Mouse (Mus musculus): Measurements from ENCODE around the gene Cplx3. TPM values are rescaled to one million over a fixed set of nuclear protein-coding genes. Genes with fewer than 3 reads are reported as not detected.

Gene Cplx3
- total RNA-seq, 2 experiments from 2014 or later: 0.34 TPM; not detected in 1

DNA sequence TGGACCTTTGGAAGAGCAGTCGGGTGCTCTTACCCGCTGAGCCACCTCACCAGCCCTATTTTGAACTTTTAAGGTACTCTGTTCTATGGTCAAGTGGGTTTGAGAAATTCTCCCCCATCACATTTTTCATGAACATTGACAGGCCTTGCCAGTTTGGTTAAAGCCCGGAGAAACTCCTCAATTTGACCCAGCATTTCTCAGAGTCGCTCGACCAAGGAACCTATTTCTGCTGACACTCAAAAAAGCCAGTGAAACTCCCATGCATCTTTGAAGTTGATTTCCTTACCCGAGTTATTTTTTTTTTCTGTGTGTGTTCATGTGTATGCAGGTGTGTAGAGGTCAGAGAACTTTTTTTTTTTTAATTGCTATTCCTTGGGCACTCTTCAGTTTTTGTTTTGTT, 41.5 kb downstream of the Cplx3 start:
- ATAC-seq (replicated peaks; ENCODE audit: low FRiP score, poor library complexity, severe bottlenecking): no peak

DNA sequence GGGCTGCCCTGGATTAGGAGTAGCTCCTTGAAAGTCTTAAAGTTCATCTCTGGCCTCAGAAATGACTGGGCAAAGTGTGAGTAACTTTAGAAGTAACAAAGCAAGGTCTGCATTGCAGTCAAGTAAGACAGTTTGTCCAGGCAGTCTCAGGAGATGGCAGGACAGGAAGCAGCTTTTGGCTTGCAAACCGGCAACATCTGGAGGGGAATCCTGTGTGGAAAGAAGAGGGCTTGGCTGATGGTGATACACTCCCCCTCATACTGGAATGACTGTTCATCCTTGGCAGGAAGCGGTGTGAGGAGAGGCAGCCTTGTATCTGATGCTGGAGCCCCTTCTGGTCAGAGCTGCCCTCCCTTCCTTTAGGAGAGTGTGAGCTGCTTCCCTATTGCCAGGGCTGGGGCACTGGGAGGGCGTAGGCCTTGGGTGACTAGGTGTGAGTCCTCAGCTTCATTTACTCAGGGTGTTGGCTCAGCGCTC, 43.1 kb downstream of the Cplx3 start:
- ATAC-seq (replicated peaks; ENCODE audit: low FRiP score, poor library complexity, severe bottlenecking): no peak

DNA sequence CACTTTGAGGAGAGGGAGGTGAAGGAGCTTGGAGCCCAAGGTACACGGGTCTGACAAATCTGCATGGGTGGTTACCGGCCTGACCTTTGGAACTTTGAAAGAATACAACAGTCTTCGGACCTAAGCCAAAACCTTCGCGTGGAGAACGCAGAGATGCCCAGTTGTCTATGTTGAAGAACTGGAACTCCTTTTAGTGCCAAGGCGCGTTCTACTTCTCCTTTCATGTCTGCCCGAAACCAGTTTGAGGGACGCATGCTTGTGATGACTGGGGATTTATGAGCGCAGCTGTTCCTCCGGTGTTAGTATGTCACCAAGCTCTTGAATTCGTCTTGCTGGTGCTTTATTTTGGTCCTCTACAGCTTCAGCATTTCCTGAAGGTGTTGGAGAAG, 44.4 kb downstream of the Cplx3 start:
- ATAC-seq (replicated peaks; ENCODE audit: low FRiP score, poor library complexity, severe bottlenecking): no peak

DNA sequence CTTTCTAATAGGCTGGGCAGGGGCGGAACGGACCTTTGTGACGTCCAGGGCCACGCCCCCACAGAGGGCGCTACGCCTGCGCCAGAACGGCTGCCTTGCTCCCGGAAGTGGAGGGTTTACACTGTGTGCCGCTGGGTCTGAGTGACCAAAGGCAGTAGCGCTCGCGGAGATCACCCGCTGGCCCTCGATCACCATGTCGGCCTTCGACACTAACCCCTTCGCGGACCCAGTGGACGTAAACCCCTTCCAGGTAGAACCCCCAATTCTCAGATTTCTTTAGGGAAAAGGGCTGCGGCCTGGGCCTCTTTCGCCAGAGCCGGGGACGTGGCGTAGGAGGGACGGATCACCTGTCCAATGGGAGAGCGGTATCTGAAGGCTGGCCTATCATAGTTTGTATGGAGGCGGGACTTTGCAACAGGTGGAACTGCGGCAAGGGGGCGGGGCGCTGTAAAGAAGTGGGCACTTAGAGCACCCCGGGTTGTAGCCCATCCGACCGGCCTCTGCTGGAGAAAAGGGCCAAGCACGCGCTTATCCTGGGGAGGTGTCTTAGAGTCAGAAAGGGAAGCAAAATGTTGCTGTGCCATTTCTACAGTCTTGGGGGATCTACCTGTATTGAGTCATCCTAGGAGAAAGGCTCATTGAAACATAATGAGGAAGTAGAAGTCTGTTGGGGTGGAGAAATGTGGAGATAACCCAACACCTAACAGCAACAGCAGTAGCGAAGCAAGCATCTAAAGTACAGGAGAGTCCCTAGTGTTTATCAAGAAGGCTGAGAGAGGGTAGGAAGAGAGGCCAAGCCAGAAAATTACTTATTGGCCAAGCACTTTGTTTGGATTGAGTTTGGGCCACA, 45.0 kb downstream of the Cplx3 start, which contains the start of gene Scamp2:
Gene Scamp2, plus strand, starts transcription at position 83 of the 850 bp plus-strand sequence.
- ATAC-seq (replicated peaks; ENCODE audit: low FRiP score, poor library complexity, severe bottlenecking): peak; percentile 98

DNA sequence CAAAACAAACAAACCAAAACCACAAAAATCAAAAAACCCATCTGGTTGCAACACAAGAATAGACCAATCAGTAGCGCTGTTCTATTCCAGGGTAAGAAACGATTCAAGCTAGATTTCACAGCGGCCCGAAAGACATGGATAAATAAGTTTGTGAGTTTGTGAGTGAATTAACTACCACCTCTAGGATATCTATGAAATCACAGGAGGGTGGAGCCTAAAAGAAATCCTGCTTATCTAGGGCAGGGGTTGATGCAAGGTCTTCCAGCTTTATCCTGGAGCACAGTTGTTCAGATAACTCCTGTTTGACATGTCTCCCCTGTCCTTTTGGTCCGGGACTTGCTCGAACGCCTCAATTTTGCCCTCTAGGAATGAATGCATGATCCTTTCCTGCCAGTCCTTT, 45.8 kb downstream of the Cplx3 start:
- ATAC-seq (replicated peaks; ENCODE audit: low FRiP score, poor library complexity, severe bottlenecking): no peak

DNA sequence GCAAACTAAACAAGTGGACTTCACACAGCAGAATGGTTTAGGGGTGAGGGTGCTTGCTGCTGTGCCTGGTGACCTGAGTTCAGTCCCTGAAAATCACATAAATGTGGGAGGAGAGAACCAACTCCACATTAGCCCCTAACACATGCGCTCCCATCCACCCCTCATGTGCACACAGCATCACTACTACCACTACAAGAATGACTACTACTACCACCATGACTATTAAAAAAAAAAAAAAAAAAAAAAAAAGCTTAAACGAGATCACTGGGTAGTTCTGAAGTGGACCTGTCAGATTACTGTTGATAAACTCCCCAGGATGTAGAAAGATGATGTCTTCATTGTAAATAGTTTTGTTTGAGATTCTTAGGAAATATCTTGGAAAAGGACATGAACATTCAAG, 46.5 kb downstream of the Cplx3 start:
- no peak for ATAC-seq (replicated peaks; ENCODE audit: low FRiP score, poor library complexity, severe bottlenecking)

DNA sequence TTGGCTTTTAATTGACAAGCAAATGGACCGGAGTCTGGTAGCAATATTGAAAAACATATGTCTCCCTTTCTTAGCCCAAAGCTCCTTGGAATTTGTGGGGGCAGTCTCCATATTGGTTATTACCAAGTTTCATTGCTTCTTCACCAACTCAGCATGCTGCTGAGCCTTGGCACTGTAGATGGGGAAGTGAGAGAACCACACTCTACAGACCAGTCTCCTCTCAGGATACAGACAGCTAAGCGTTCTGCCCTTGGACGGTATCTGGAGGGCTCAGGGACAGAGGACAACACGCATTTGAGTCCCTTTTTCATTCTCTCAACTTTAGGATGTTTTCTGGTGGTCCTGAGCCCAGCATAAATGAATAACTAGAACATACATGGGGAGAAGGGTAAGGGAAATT, 47.5 kb downstream of the Cplx3 start:
- no peak for ATAC-seq (replicated peaks; ENCODE audit: low FRiP score, poor library complexity, severe bottlenecking)

DNA sequence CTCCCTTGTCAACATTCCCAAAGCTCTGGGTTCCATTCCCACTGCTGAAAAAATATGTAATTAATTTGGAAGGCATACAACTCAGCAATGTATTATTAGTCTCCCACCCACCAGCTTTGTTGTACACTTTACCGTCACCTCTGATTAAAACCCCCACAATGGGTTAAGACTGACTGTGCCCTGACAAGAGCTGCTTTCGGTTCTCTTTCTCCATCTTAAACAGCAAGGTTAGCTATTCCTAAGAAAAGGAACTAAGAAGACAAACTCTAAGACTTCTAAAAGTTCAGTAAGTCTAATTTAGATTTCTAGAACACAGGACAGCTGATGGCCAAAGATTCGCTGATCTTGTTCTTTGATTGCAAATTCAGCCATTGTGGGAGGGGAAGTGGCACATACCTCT, 48.9 kb downstream of the Cplx3 start:
- ATAC-seq (replicated peaks; ENCODE audit: low FRiP score, poor library complexity, severe bottlenecking): no peak

DNA sequence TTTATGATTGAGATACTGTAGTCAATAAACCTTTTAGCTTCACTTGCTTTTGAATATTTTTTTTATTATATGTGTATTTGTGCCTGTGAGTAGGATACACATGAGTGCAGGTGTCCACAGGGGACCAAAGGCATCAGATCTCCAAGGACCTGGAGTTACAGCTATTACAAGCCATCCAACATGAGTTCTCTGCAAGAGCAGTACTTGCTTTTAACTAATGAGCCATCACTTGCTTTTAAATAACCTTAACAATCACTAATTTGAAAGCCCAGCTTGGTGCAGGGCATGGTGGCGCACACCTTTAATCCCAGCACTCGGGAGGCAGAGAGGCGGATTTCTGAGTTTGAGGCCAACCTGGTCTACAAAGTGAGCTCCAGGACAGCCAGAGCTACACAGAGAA, 51.3 kb downstream of the Cplx3 start:
- no peak for ATAC-seq (replicated peaks; ENCODE audit: low FRiP score, poor library complexity, severe bottlenecking)

DNA sequence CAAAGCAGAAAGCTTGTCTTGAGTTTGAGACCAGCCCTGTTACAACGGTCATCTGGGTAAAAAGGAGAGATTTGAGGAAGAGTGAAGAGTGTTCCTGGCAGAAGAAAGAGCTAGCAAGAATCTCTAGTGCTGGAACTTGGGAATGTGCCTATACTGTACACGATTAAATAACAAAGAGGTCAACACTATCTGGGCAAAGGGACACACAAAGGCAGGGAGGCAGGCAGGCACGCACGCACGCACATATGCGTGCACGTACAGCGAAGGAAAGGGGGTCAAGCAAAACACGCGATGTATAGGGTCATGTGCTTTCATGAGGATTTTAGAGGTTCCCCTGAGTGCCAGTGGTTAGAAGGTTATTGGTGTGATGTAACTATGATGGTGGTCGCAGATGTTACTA, 53.0 kb downstream of the Cplx3 start:
- no peak for ATAC-seq (replicated peaks; ENCODE audit: low FRiP score, poor library complexity, severe bottlenecking)

DNA sequence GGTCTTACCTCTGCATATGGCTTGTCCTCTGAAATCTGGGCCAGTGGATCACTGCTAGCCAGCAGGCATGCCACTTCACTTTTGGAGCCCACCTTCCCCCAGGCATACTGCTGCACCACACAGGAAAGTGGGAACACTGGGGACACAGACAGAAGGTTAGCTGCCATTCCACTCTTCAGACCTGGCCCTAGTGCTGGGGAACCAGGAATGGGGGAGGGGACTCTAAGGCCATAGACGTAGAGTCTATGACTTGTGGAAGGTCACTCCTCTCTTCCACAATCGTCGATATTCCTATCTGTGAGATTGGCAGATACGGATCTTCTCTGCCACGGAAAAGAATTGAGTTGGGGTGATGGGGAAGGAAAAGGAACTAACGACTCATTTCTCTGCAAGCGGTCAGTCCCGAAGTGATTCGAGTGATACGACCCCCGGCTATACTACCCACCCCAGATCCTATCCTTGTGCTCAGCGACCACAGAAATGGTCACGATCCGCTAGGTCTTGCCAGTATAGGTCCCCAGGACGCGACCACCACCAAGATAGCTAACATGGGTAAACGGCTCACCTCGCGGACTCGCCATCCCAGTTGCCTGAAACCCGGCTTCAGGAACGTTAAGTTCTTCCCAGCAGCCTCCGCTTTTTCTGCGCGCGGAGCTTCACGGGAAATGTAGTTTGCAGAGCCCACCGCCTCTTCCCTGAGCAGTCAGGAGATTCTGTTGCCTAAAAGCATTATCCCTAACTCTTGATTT, 53.8 kb downstream of the Cplx3 start, which contains the start of gene Mpi:
Gene Mpi, minus strand, starts transcription at position 625 of the 749 bp plus-strand sequence.
- ATAC-seq (replicated peaks; ENCODE audit: low FRiP score, poor library complexity, severe bottlenecking): peak; percentile 44; the same call in 1 of the 2 replicates

DNA sequence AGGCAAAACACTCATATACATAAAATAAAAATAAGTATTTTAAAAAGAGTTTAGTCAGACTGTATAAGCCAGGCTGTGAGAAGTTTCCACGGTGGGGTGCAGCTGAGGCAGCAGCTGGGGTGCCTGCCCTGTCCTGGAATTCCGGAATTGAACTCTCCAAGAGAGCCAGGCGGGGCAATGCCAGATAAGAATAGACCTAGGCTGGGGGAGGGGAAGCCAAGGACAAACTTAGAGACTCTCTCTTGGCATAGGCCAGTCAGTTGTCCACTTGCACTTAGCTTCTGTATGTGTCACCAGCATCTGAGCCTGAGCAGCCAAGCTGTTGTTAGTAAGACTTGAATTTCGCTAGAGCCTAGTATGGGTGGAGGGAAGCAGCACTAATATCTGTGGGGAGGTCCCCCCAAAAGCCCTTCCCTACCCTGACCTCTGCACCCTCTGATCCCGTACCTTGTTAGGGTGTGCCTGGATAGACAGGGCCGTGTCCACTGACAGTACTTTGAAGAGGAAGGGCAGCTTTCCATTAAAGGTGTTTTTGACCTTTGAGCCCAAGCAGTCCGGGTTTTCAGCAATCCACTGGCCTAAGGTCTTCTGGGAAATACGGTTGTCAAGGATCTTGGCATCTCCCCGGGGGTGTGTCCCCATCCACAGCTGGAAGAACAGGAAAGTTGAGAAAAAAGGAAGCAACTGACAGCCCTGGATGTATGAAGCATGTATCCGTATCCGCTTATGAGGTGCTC, 55.8 kb downstream of the Cplx3 start:
- no peak for ATAC-seq (replicated peaks; ENCODE audit: low FRiP score, poor library complexity, severe bottlenecking)

Other genes with a start within 250 kb of the Cplx3 start
- 1.3 and 4.8 TPM in 2 replicates for gene Ppcdc, start 166.2 kb downstream of the Cplx3 start, total RNA-seq (2015; ENCODE audit: low replicate concordance)
- 4.3 and 5.4 TPM in 2 replicates for gene Ppcdc, start 166.2 kb downstream of the Cplx3 start, total RNA-seq (2017; ENCODE audit: low replicate concordance)
- 1.0 TPM in 1 of 2 replicates, not detected in the other for gene Scamp5, start 138.2 kb downstream of the Cplx3 start, total RNA-seq (2015; ENCODE audit: low replicate concordance)
- 0.14 and 0.17 TPM in 2 replicates for gene Scamp5, start 138.2 kb downstream of the Cplx3 start, total RNA-seq (2017; ENCODE audit: low replicate concordance)
- gene Rpp25, start 102.3 kb downstream of the Cplx3 start, total RNA-seq (2015; ENCODE audit: low replicate concordance): not detected in 2 replicates
- not detected in 2 replicates for gene Rpp25, start 102.3 kb downstream of the Cplx3 start, total RNA-seq (2017; ENCODE audit: low replicate concordance)
- 134 and 146 TPM in 2 replicates for gene Cox5a, start 85.0 kb downstream of the Cplx3 start, total RNA-seq (2015; ENCODE audit: low replicate concordance)
- 23.7 and 45.9 TPM in 2 replicates for gene Cox5a, start 85.0 kb downstream of the Cplx3 start, total RNA-seq (2017; ENCODE audit: low replicate concordance)
- 0.19 and 0.42 TPM in 2 replicates for gene Fam219b, start 68.8 kb downstream of the Cplx3 start, total RNA-seq (2015; ENCODE audit: low replicate concordance)
- 4.2 and 4.7 TPM in 2 replicates for gene Fam219b, start 68.8 kb downstream of the Cplx3 start, total RNA-seq (2017; ENCODE audit: low replicate concordance)
- 2.7 and 12.9 TPM in 2 replicates for gene Mpi, start 53.5 kb downstream of the Cplx3 start, total RNA-seq (2015; ENCODE audit: low replicate concordance)
- 2.8 and 5.9 TPM in 2 replicates for gene Mpi, start 53.5 kb downstream of the Cplx3 start, total RNA-seq (2017; ENCODE audit: low replicate concordance)
- 25.4 and 27.0 TPM in 2 replicates for gene Scamp2, start 45.3 kb downstream of the Cplx3 start, total RNA-seq (2015; ENCODE audit: low replicate concordance)
- 13.1 and 13.7 TPM in 2 replicates for gene Scamp2, start 45.3 kb downstream of the Cplx3 start, total RNA-seq (2017; ENCODE audit: low replicate concordance)
- gene Ulk3, start 16.8 kb downstream of the Cplx3 start, total RNA-seq (2015; ENCODE audit: low replicate concordance): 1.5 TPM in 1 of 2 replicates, not detected in the other
- 0.28 TPM in 1 of 2 replicates, not detected in the other for gene Ulk3, start 16.8 kb downstream of the Cplx3 start, total RNA-seq (2017; ENCODE audit: low replicate concordance)
- not detected in 2 replicates for gene Lman1l, start 14.5 kb upstream of the Cplx3 start, total RNA-seq (2015; ENCODE audit: low replicate concordance)
- not detected in 2 replicates for gene Lman1l, start 14.5 kb upstream of the Cplx3 start, total RNA-seq (2017; ENCODE audit: low replicate concordance)
- gene Csk, start 47.4 kb upstream of the Cplx3 start, total RNA-seq (2015; ENCODE audit: low replicate concordance): 31.6 and 44.6 TPM in 2 replicates
- 12.1 and 40.8 TPM in 2 replicates for gene Csk, start 47.4 kb upstream of the Cplx3 start, total RNA-seq (2017; ENCODE audit: low replicate concordance)
- gene Cyp1a2, start 77.4 kb upstream of the Cplx3 start, total RNA-seq (2015; ENCODE audit: low replicate concordance): not detected in 2 replicates
- not detected in 2 replicates for gene Cyp1a2, start 77.4 kb upstream of the Cplx3 start, total RNA-seq (2017; ENCODE audit: low replicate concordance)
- gene Cyp1a1, start 81.6 kb upstream of the Cplx3 start, total RNA-seq (2015; ENCODE audit: low replicate concordance): not detected in 2 replicates
- gene Cyp1a1, start 81.6 kb upstream of the Cplx3 start, total RNA-seq (2017; ENCODE audit: low replicate concordance): not detected in 2 replicates
- gene Edc3, start 102.3 kb upstream of the Cplx3 start, total RNA-seq (2015; ENCODE audit: low replicate concordance): 2.9 and 3.3 TPM in 2 replicates
- gene Edc3, start 102.3 kb upstream of the Cplx3 start, total RNA-seq (2017; ENCODE audit: low replicate concordance): 1.5 and 6.7 TPM in 2 replicates
- 234 and 296 TPM in 2 replicates for gene Clk3, start 159.6 kb upstream of the Cplx3 start, total RNA-seq (2015; ENCODE audit: low replicate concordance)
- gene Clk3, start 159.6 kb upstream of the Cplx3 start, total RNA-seq (2017; ENCODE audit: low replicate concordance): 403 and 420 TPM in 2 replicates
- gene Arid3b, start 230.5 kb upstream of the Cplx3 start, total RNA-seq (2015; ENCODE audit: low replicate concordance): 1.9 and 4.6 TPM in 2 replicates
- 2.5 TPM in 2 replicates for gene Arid3b, start 230.5 kb upstream of the Cplx3 start, total RNA-seq (2017; ENCODE audit: low replicate concordance)